Mouse (Mus musculus): ENCODE data around the gene Gabrd.
"Not testable (repeated sequence)": the region's sequence is repeated elsewhere in the genome, so short reads cannot be mapped to it uniquely, and the experiment has no call there.

- not testable (repeated sequence) for TF ChIP-seq CTCF (IDR thresholded peaks at IDR 0.05; ENCODE audit: borderline replicate concordance, control insufficient read depth, extremely low read depth, insufficient read depth, low read length, poor library complexity); POLR2A (IDR thresholded peaks at IDR 0.05; ENCODE audit: control insufficient read depth, extremely low read depth, insufficient read depth, low read length, poor library complexity)
Observed at GRCm38 (mm10) chr4:155421412-155422370, 23.8 kb upstream of the Gabrd start.
